Mouse (Mus musculus): Measurements from ENCODE around the gene Rbm41.
A peak's percentile ranks its signal among the peaks of the same experiment; 100 is the strongest.

Rbm41 gene

GRCm38 (mm10) chrX:139997740-139998690, at the start of gene Rbm41:
Gene Rbm41 (minus strand): TSS chrX:139998595.
- DNase-seq, result peak; percentile 40 to 64

- no peak for DNase-seq
Observed at GRCm38 (mm10) chrX:139998691-139999065, 283 bp upstream of the Rbm41 start.

DNA sequence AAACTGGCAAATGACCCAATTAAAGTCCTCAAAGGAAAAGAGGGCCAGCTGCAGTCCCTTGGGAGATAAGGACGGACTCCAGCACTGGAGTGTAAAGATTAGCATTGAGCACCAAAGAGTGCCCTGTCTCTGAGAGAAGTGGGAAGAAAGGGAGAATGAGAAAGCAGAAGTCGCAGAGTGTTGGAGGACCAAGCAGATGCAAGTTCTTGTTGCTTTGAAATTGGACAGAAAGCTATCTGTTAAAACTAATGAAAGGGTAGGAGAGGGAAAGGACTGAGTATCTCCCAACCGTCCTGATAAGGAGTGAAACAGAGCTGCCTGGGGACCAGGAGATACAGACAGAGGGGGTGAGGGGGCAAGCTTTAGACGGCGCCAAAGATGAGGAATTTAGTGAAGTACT, 16.3 kb downstream of the Rbm41 start:
- no peak for DNase-seq

GRCm38 (mm10) chrX:139933507-139933906, 64.9 kb downstream of the Rbm41 start:
- DNase-seq, result no peak

DNA sequence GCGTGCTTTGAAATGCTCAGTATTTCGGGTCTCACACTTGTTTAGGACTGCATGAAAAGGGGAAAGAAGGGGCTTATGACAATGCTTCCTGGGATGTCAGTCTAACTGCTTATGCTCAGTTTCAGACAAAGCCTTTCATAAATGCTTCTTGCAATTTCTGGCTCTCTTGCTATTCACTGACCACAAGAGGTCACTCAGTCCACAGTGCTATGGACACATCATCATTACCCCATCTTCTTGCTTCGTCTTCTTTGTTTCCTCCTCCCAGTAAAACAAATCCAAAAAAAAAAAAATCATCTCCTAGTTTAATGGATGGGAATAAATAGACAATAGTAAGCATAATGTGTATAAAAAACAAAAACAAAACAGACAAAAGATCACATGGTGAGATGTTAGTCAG, 65.9 kb downstream of the Rbm41 start:
- DNase-seq, result peak in 1 of 2 experiments; percentile 3

DNA sequence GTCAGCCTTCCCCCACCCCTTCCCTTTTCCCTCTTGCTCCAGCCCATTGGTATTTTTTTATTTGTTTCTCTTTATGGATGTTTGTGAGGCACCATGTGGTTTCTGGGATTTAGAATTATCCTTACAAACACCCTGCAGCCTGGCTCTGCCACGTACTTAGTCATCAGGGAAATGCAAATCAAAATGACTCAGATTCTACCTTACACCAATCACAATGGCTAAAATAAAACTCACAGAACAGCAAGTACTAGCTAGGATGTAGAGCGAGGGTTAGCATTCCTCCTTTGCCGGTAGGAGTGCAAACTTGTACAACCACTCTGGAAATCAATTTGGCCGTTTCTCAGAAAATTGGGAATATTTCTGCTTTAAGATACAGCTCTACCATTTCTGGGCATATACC, 77.8 kb downstream of the Rbm41 start:
- DNase-seq, result no peak

DNA sequence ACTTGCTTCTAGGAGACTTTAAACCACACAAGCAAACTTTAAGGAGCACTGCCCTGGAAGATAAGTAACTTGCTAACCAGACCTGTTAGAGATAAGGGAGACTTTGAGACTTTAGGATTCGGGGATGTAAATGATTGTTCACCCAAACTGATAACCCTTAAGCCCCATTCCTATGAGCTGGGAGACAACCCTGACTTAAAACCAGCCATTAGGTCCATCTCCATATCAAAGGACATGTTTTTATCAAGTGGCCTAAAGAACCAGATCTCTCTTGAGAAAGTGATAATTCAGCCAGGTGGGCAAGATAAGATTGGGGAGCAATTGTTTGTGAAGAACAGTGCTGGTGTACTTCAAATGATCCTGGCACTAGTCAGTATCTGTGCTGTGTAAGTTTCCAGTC, 107.0 kb downstream of the Rbm41 start:
- no peak for DNase-seq

DNA sequence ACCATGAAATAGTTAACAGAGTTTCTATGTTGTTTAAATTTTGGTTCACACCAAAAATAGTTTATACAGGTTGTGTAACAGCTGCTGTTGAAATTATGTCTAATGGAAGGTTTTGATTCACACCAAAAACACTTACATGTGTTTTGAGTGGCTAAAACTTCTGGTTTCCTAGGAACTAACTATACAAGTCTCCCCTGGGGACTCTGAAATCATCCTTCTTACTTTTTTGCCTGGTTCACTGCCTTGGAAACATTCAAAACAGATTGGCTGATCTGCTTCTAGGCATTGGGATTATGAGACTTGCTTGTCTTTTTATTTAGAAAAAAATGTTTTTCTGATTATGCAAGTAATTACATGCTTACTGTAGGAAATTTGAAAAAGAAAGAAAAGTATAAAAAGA, 115.2 kb downstream of the Rbm41 start:
- DNase-seq, result no peak

- no peak for DNase-seq
Observed at GRCm38 (mm10) chrX:139877936-139878335, 120.5 kb downstream of the Rbm41 start.

DNA sequence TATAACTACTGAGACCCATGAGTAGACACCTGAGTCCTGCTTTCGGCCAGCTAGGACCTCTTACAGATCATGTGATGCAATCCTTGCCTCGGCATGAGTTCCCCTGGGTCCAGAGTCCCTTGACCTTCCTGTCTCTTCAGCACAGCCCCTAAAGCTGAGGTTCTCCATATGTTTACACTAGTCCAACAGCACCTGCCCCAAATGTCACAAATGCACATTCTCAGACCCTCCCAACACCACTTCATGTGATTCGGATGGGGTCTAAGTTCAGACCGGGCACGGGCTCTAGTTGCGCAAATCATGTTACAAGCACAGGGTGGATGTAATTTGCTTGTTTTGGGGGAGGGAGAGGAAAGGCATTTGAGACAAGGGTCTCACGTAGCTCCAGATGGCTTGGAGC, 121.3 kb downstream of the Rbm41 start:
- no peak for DNase-seq

DNA sequence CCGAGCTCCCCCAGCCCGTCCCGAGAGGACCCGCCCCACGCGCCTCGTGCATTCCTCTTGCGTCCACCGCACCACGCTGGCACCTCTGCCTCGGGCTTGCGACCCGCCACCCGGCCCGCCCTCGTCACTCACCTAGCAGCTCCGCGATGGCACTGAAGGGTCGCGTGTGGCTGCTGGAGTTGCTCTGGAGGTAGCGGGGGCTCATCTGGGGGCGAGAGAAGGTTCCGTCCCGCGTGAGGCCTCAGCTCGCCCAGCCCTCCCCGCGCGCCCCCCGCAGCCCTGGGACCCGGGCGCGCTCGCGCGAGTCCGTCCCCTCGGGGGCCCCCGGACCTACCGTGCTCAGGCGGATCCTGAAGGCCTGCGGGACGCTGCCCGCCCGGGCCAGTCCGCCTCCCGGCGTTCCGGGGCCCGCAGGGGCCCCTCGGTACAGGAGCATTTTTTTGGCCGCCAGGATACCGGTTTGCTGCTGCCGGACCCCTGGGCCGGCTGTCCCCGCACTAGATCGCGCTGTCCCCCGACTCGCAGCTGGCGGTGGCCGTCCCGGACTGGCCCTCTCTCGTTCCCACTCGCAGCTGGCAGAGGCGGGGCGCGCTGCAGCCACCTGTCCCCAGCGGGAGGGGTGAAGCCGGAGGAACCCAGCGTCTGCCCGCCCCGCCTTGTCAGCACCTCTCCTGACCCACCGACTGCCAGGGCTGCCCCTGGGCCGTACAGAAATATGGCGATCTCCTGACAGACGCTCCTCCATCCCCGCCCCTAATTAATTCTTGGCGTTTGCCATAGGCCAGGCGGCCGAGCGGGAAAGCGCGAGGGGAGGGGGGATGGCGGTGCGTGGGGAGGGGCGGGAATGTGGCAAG, 127.2 kb downstream of the Rbm41 start, which contains the start of gene Morc4:
TSS of gene Morc4 (minus strand) at position 740 of the 854 bp plus-strand sequence.
- peak; percentile 57 to 75 for DNase-seq

DNA sequence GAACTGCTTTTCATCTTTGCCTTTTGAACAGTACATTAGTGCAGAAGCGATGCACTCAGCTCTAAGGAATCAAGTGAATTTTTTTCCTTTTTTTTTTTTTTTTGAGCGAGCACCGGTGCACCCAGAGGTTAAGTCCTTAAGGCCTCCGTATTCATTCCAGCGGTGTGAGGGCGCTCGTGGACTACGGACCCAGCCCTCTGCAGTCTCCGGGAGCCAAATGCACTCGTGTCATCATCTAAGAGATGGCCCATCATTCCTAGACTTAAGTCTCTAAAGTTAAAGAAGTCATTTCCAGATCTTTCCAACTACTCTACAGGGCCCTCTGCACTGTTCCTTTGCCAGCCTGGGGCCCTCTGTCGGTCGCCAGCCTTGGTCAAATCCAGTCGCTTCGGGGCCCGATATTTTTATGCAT, 128.1 kb downstream of the Rbm41 start:
- DNase-seq, result peak; percentile 8 to 12

GRCm38 (mm10) chrX:139859402-139859801, 139.0 kb downstream of the Rbm41 start:
- DNase-seq, result no peak

DNA sequence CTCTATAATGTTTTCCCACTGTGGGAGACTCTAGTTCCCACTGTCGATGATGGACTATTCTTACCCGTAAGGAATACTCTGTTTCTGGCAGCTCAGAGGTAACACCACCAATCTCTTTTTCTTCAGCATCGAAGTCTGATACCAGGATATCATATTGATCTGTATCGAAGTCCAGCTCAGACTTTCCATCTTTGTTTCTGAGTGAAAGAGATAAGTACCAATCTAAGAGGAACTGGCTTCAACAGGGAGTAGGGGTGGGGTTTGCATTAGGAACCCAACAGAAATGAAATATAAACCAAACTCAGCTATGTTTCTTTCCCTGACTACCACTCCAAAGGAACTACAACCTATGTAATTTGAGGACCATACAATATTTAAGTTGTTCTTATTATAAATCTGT, 143.6 kb downstream of the Rbm41 start:
- DNase-seq, result no peak

GRCm38 (mm10) chrX:139841091-139841490, 157.3 kb downstream of the Rbm41 start:
- no peak for DNase-seq
